Mouse (Mus musculus) cerebellum, postnatal 10 days (tissue): ENCODE results near the gene Sdr9c7.
"Not testable (repeated sequence)": the region's sequence is repeated elsewhere in the genome, so short reads cannot be mapped to it uniquely, and the experiment has no call there.

Experiments
- DNase-seq, 2 experiments: peaks; one replicate each; pipeline ENCODE4 v3.0.0; 2021; ENCODE audit warnings: mixed read lengths in 2 of 2

Gene Sdr9c7

DNA sequence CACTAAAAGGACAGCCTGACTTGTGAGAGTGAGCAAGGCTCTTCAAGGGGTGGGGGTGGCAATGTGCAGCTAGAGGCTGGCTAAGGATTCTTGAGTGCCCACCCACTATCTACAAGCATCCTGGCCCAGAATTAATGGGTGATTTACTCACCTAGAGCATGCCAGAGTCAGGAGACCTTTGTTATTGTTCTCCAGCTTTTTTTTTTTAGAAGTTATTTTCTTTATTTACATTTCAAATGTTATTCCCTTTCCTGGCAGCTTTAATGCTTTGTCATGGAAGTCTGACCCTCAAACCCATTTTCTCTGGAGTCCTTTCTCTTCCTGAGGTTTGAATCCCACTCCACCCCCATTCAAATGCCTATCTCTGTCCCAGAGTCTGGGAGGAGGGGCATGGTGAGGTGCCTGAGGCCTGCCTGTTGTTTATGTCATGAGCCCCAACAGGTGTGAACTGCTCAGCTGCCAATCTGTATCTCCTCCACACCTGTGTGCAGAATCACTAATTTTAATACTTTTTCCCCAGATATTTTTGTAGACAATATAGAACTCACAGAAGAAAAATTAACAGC, 9.2 kb downstream of the Sdr9c7 start:
- DNase-seq, result no peak

- no peak for DNase-seq
Measured at GRCm38 (mm10) chr10:127915578-127915977, 17.3 kb downstream of the Sdr9c7 start.

DNA sequence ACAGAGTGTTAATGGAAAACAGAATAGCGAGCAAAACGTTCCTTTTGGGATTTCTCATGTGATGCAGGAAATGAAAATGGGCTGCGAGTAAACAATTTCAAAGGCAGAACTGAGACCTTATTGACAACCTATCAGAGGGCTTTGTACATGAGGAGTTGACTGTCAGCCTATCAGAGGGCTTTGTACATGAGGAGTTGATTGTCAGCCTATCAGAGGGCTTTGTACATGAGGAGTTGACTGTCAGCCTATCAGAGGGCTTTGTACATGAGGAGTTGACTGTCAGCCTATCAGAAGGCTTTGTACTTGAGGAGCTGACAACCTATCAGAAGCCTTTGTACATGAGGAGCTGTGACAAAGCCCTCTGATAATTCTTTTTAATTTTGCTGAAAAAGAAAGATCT, 18.9 kb downstream of the Sdr9c7 start:
- DNase-seq, result not testable (repeated sequence)

DNA sequence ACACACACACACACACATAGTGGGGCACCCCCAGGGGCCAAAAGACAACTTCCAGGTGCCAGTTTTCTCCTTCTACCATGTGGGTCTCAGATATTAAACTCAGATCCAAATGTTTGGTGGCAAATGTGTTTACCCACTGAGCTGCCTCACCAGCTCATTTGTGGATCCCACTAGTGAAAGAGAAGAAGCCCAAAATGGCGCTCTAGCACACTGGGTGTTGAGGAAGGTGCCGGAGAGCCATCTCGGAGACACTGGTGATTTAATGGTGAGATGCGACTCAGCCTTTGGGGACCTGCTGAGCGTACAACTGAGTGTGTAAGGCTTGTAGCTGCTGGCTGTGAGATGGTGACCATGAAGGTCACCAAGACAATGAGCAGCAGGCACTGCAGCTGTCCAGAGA, 19.3 kb downstream of the Sdr9c7 start:
- DNase-seq, result no peak

GRCm38 (mm10) chr10:127922241-127922640, 23.9 kb downstream of the Sdr9c7 start:
- DNase-seq, result no peak

DNA sequence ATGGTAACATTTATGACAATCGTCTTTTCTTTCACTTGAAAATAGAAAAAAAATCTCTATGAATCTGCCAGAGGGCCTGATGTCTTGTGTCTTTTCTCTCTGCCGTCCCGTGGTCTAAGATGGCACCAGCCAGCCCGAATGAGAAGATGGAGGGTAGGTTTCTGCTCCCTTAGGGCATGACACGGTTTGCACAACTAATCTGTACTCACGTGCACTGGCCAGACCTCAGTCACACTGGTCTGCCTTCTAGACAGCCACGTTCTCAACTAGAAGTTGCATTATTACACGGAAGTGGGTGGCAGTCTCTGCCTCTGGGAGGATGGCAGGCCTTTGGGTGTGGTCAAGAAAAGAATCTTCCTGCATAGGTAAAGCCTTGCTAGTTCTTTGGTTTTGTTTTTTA, 24.7 kb downstream of the Sdr9c7 start:
- DNase-seq, result no peak

DNA sequence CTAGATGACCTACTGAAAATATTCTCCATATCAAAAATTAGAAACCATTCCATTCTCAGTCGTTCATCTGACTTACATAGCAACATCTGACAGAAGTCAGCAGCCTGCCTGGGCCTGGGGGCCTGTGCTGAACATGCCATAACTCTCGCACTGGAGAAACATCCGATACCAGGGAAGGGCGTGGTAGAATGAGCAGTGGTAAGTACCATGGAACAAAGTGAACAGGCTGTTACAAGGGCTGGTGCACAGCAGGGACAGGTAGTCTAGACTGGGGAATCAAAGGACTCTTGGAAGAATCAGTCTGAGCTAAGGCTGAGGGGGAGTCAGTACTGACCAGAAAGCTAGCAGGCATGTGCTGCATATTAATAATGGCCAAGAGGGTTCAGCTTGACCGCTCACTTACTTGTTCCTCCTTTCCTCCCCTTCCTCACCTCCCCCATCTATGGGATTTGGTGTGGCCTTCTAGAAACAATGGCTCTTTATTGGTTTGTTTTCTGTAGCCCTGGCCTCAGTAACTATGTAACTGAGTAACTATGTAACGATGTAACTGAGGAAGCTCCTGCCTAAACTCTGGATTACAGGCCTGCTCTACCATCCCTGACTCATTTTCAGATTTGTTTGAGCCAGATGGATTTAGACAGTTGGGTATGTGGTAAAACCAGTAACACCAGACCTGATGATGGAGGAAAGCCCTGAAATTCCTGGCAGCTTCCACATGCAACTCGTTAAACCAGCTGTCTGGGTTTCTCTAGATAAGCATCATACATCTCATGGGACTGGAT, 26.5 kb downstream of the Sdr9c7 start:
- no peak for DNase-seq

GRCm38 (mm10) chr10:127927737-127928136, 29.4 kb downstream of the Sdr9c7 start:
- no peak for DNase-seq

GRCm38 (mm10) chr10:127932290-127932926, 34.1 kb downstream of the Sdr9c7 start:
- peak in 1 of 2 experiments; percentile 18 for DNase-seq

DNA sequence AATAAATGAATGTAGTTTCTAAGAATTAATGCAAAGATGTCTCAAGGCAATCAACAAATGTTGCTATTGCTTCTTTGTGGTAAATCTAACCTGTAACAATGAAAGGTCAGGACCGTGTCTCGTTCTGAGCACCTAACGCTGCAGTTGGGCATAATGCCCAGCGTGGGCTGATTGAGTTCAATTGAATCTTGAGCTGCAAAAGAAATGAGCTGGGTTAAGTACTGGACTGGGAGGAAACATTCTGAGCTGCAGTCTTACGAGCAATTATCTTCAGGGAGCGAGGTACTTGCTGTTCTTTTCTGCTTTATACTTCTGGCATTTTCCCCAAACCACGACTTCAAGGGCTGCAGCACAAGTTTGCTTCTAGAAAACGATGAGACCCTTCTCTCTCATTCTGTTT, 38.0 kb downstream of the Sdr9c7 start:
- DNase-seq, result no peak

- no peak for DNase-seq
Measured at GRCm38 (mm10) chr10:127936747-127937409, 38.6 kb downstream of the Sdr9c7 start.

- peak; percentile 79 to 86 for DNase-seq
Measured at GRCm38 (mm10) chr10:127937428-127938010, 39.2 kb downstream of the Sdr9c7 start.

- not testable (repeated sequence) for DNase-seq
Measured at GRCm38 (mm10) chr10:127939667-127940066, 41.3 kb downstream of the Sdr9c7 start.

GRCm38 (mm10) chr10:127945432-127946064, 47.2 kb downstream of the Sdr9c7 start:
- DNase-seq, result peak; percentile 67 to 70

DNA sequence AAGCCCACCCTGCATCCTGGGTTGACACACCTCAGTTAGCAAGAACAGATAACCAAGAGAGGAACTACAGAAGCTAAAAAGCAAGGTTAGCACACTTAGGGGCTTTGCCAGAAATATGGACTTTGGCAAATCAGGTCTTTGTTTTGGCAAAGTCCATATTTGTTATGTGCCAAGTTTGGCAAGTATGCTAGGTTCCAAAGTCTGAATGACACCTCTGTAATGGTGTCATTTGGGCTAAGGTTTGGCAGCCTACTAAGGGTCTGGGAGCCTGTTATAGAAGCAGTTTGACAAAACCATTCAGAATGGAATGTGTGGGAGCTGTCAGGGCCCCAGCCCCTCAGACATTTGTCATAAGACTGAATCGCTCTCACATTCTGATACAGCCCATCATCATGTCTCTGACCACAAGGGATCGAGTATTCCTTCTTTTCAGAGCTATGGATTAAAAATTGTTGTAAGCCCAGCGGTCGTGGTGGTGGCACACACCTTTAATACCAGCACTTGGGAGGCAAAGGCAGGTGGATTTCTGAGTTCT, 51.3 kb downstream of the Sdr9c7 start:
- no peak for DNase-seq

GRCm38 (mm10) chr10:127951390-127951789, 53.1 kb downstream of the Sdr9c7 start:
- DNase-seq, result no peak

- DNase-seq, result no peak
Measured at GRCm38 (mm10) chr10:127951821-127952220, 53.5 kb downstream of the Sdr9c7 start.

GRCm38 (mm10) chr10:127955034-127955433, 56.7 kb downstream of the Sdr9c7 start:
- no peak for DNase-seq

- DNase-seq, result peak; percentile 92 to 96
Measured at GRCm38 (mm10) chr10:127956168-127956816, 58.0 kb downstream of the Sdr9c7 start.

DNA sequence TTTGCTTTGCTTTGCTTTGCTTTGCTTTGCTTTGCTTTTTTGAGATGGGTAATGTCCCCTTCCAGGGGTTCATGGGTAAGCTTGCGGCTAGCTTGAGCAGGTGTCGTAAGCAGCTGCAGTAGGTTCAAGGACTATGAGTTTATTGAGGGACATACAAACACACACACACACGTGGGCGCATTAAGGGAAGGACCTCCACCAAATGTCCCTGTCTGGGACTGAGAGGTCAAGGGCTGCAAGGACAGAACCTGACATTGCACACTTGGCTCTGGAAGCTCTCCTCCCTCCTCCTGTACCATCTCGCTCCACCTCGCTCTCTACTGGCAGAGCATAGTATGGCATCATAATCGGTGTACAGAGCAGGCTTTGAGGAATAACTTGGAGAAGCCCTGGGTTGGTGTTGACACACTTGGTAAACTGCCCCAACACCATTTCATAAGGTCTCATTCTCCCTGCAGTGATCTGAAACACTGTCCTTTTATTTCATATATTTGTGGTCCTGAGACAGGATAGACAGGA, 60.9 kb downstream of the Sdr9c7 start:
- DNase-seq, result no peak
